Mouse (Mus musculus) layer of hippocampus, postnatal 36 days (tissue): Measurements from ENCODE around the gene Mettl8. TPM values are rescaled to one million over a fixed set of nuclear protein-coding genes. Genes with fewer than 3 reads are reported as not detected.

Experiments used
- DNase-seq, 2 experiments: peaks; one replicate each; pipeline ENCODE4 v3.0.0; 2022
- total RNA-seq, 2 experiments: library from RNA; stranded (reverse); gene quantifications; 2 replicates each; pipeline ENCODE4 v1.2.3; 2021

The Mettl8 gene
- total RNA-seq, 2 experiments from 2014 or later, result 13.7 to 15.0 TPM

- DNase-seq, result peak; percentile 6 to 10
These were observed 77.1 kb downstream of the Mettl8 start for GRCm38 (mm10) chr2:70978271-70978670.

GRCm38 (mm10) chr2:70974769-70975168, 80.6 kb downstream of the Mettl8 start:
- no peak for DNase-seq

- DNase-seq, result no peak
These were observed 82.4 kb downstream of the Mettl8 start for GRCm38 (mm10) chr2:70972795-70973518.

GRCm38 (mm10) chr2:70970158-70970741, 85.1 kb downstream of the Mettl8 start:
- DNase-seq, result no peak

GRCm38 (mm10) chr2:70968305-70968704, 87.1 kb downstream of the Mettl8 start:
- DNase-seq, result no peak

GRCm38 (mm10) chr2:70967216-70967615, 88.2 kb downstream of the Mettl8 start:
- no peak for DNase-seq

- no peak for DNase-seq
These were observed 90.6 kb downstream of the Mettl8 start for GRCm38 (mm10) chr2:70964809-70965208.

GRCm38 (mm10) chr2:70962921-70963320, 92.5 kb downstream of the Mettl8 start:
- no peak for DNase-seq

GRCm38 (mm10) chr2:70961086-70961941, 94.1 kb downstream of the Mettl8 start:
- DNase-seq, result no peak

GRCm38 (mm10) chr2:70960090-70960489, 95.3 kb downstream of the Mettl8 start:
- no peak for DNase-seq

GRCm38 (mm10) chr2:70959337-70959736, 96.0 kb downstream of the Mettl8 start:
- no peak for DNase-seq

- no peak for DNase-seq
These were observed 96.8 kb downstream of the Mettl8 start for GRCm38 (mm10) chr2:70958536-70958935.

- DNase-seq, result no peak
These were observed 101.8 kb downstream of the Mettl8 start for GRCm38 (mm10) chr2:70953616-70954015.

GRCm38 (mm10) chr2:70951944-70952343, 103.4 kb downstream of the Mettl8 start:
- DNase-seq, result no peak

GRCm38 (mm10) chr2:70944511-70945305, 110.7 kb downstream of the Mettl8 start:
- no peak for DNase-seq

- DNase-seq, result no peak
These were observed 114.6 kb downstream of the Mettl8 start for GRCm38 (mm10) chr2:70940826-70941225.

GRCm38 (mm10) chr2:70938844-70939494, 116.4 kb downstream of the Mettl8 start:
- DNase-seq, result no peak

- no peak for DNase-seq
These were observed 120.6 kb downstream of the Mettl8 start for GRCm38 (mm10) chr2:70934772-70935171.

GRCm38 (mm10) chr2:70933516-70933915, 121.9 kb downstream of the Mettl8 start:
- DNase-seq, result no peak

GRCm38 (mm10) chr2:70932965-70933364, 122.4 kb downstream of the Mettl8 start:
- no peak for DNase-seq

- DNase-seq, result no peak
These were observed 124.6 kb downstream of the Mettl8 start for GRCm38 (mm10) chr2:70930631-70931288.
